Mouse (Mus musculus): ENCODE data around the gene Kif28. TPM values are rescaled to one million over a fixed set of nuclear protein-coding genes. Genes with fewer than 3 reads are reported as not detected.

The Kif28 gene
- polyA plus RNA-seq, 1 experiment from 2014 or later: not detected

- WGBS: 79% methylated on average over 7 of the region's 7 CpGs
- Histone ChIP-seq H3K36me3 (replicated peaks; ENCODE audit: control insufficient read depth, insufficient read depth) (no peaks in the 10 kb centered on the region), H3K27ac (no peak overlapping the region), H3K4me1 (replicated peaks; ENCODE audit: control insufficient read depth, insufficient read depth, low read length) (no peaks in the 10 kb centered on the region), H3K4me3 (replicated peaks; ENCODE audit: low read length) (no peak overlapping the region), H3K4me2 (replicated peaks) (no peak overlapping the region), H3K27me3 (ENCODE audit: control insufficient read depth, insufficient read depth, low read length) (no peaks in the 10 kb centered on the region), H3K9me3 (ENCODE audit: control insufficient read depth, low read length) (no peaks in the 10 kb centered on the region), H3K9ac (no peak overlapping the region)
- DNase-seq (ENCODE audit: low spot score) (no peak), ATAC-seq (ENCODE audit: low FRiP score) (no peak)
Observed at GRCm38 (mm10) chr1:179712658-179713057, 32.4 kb downstream of the Kif28 start.

GRCm38 (mm10) chr1:179710739-179711138 is 34.3 kb downstream of the Kif28 start:
- H3K27ac ChIP-seq: no peak overlapping the region
- no peaks in the 10 kb centered on the region for H3K9me3 ChIP-seq (ENCODE audit: control insufficient read depth, low read length)
- no peak overlapping the region for H3K4me3 ChIP-seq (replicated peaks; ENCODE audit: low read length)
- 94% methylated on average over 5 of the region's 5 CpGs for WGBS
- no peak for DNase-seq (ENCODE audit: low spot score)
- no peaks in the 10 kb centered on the region for H3K27me3 ChIP-seq (ENCODE audit: control insufficient read depth, insufficient read depth, low read length)
- no peak for ATAC-seq (ENCODE audit: low FRiP score)
- H3K9ac ChIP-seq: no peak overlapping the region
- H3K36me3 ChIP-seq (replicated peaks; ENCODE audit: control insufficient read depth, insufficient read depth): no peaks in the 10 kb centered on the region
- no peak overlapping the region for H3K4me2 ChIP-seq (replicated peaks)
- no peaks in the 10 kb centered on the region for H3K4me1 ChIP-seq (replicated peaks; ENCODE audit: control insufficient read depth, insufficient read depth, low read length)

- WGBS: 89% methylated on average over 6 of the region's 6 CpGs
- ATAC-seq (ENCODE audit: low FRiP score): no peak
Observed at GRCm38 (mm10) chr1:179709390-179709789, 35.7 kb downstream of the Kif28 start.

GRCm38 (mm10) chr1:179705154-179705553 is 39.9 kb downstream of the Kif28 start:
- Histone ChIP-seq H3K9me3 (ENCODE audit: control insufficient read depth, low read length) (no peaks in the 10 kb centered on the region), H3K27me3 (ENCODE audit: control insufficient read depth, insufficient read depth, low read length) (no peaks in the 10 kb centered on the region), H3K4me2 (replicated peaks) (no peak overlapping the region), H3K36me3 (replicated peaks; ENCODE audit: control insufficient read depth, insufficient read depth) (no peaks in the 10 kb centered on the region), H3K4me1 (replicated peaks; ENCODE audit: control insufficient read depth, insufficient read depth, low read length) (no peaks in the 10 kb centered on the region), H3K9ac (no peak overlapping the region), H3K27ac (no peak overlapping the region), H3K4me3 (replicated peaks; ENCODE audit: low read length) (no peak overlapping the region)
- no peak for DNase-seq (ENCODE audit: low spot score)
- 92% methylated on average over 6 of the region's 6 CpGs for WGBS
- no peak for ATAC-seq (ENCODE audit: low FRiP score)

More at GRCm38 (mm10) chr1:179709390-179709789, 35.7 kb downstream of the Kif28 start:
- no peaks in the 10 kb centered on the region for H3K36me3 ChIP-seq (replicated peaks; ENCODE audit: control insufficient read depth, insufficient read depth)
- DNase-seq (ENCODE audit: low spot score): no peak
- H3K9ac ChIP-seq: no peak overlapping the region
- H3K4me2 ChIP-seq (replicated peaks): no peak overlapping the region
- H3K9me3 ChIP-seq (ENCODE audit: control insufficient read depth, low read length): no peaks in the 10 kb centered on the region
- H3K27me3 ChIP-seq (ENCODE audit: control insufficient read depth, insufficient read depth, low read length): no peaks in the 10 kb centered on the region
- no peaks in the 10 kb centered on the region for H3K4me1 ChIP-seq (replicated peaks; ENCODE audit: control insufficient read depth, insufficient read depth, low read length)
- H3K27ac ChIP-seq: no peak overlapping the region
- H3K4me3 ChIP-seq (replicated peaks; ENCODE audit: low read length): no peak overlapping the region

- no peaks in the 10 kb centered on the region for H3K27me3 ChIP-seq (ENCODE audit: control insufficient read depth, insufficient read depth, low read length)
Observed at GRCm38 (mm10) chr1:179704150-179704549, 40.9 kb downstream of the Kif28 start.

GRCm38 (mm10) chr1:179689479-179689878 is 55.6 kb downstream of the Kif28 start:
- no peaks in the 10 kb centered on the region for H3K4me1 ChIP-seq (replicated peaks; ENCODE audit: control insufficient read depth, insufficient read depth, low read length)
- H3K4me2 ChIP-seq (replicated peaks): no peak overlapping the region
- no peak overlapping the region for H3K27ac ChIP-seq
- 67% methylated on average over 6 of the region's 6 CpGs for WGBS
- ATAC-seq (ENCODE audit: low FRiP score): no peak
- DNase-seq (ENCODE audit: low spot score): no peak
- no peak overlapping the region for H3K4me3 ChIP-seq (replicated peaks; ENCODE audit: low read length)
- no peaks in the 10 kb centered on the region for H3K9me3 ChIP-seq (ENCODE audit: control insufficient read depth, low read length)
- H3K9ac ChIP-seq: no peak overlapping the region
- peaks cover 39% of the 10 kb centered on the region for H3K36me3 ChIP-seq (replicated peaks; ENCODE audit: control insufficient read depth, insufficient read depth)
- no peaks in the 10 kb centered on the region for H3K27me3 ChIP-seq (ENCODE audit: control insufficient read depth, insufficient read depth, low read length)

More at GRCm38 (mm10) chr1:179704150-179704549, 40.9 kb downstream of the Kif28 start:
- H3K4me3 ChIP-seq (replicated peaks; ENCODE audit: low read length): no peak overlapping the region
- H3K9ac ChIP-seq: no peak overlapping the region
- H3K4me1 ChIP-seq (replicated peaks; ENCODE audit: control insufficient read depth, insufficient read depth, low read length): no peaks in the 10 kb centered on the region
- H3K36me3 ChIP-seq (replicated peaks; ENCODE audit: control insufficient read depth, insufficient read depth): no peaks in the 10 kb centered on the region
- H3K9me3 ChIP-seq (ENCODE audit: control insufficient read depth, low read length): no peaks in the 10 kb centered on the region
- 92% methylated on average over 3 of the region's 3 CpGs for WGBS
- H3K27ac ChIP-seq: no peak overlapping the region
- DNase-seq (ENCODE audit: low spot score) (no peak), ATAC-seq (ENCODE audit: low FRiP score) (no peak)
- H3K4me2 ChIP-seq (replicated peaks): no peak overlapping the region

- H3K4me3 ChIP-seq (replicated peaks; ENCODE audit: low read length): no peak overlapping the region
- peaks cover 43% of the 10 kb centered on the region for H3K36me3 ChIP-seq (replicated peaks; ENCODE audit: control insufficient read depth, insufficient read depth)
- H3K9me3 ChIP-seq (ENCODE audit: control insufficient read depth, low read length): no peaks in the 10 kb centered on the region
- H3K4me1 ChIP-seq (replicated peaks; ENCODE audit: control insufficient read depth, insufficient read depth, low read length): no peaks in the 10 kb centered on the region
- H3K27me3 ChIP-seq (ENCODE audit: control insufficient read depth, insufficient read depth, low read length): no peaks in the 10 kb centered on the region
- no peak overlapping the region for H3K27ac ChIP-seq
- 63% methylated on average over 5 of the region's 5 CpGs for WGBS
- ATAC-seq (ENCODE audit: low FRiP score) (no peak), DNase-seq (ENCODE audit: low spot score) (no peak)
- H3K4me2 ChIP-seq (replicated peaks): no peak overlapping the region
- no peak overlapping the region for H3K9ac ChIP-seq
Observed at GRCm38 (mm10) chr1:179688914-179689313, 56.2 kb downstream of the Kif28 start.

- no peaks in the 10 kb centered on the region for H3K4me1 ChIP-seq (replicated peaks; ENCODE audit: control insufficient read depth, insufficient read depth, low read length)
- H3K36me3 ChIP-seq (replicated peaks; ENCODE audit: control insufficient read depth, insufficient read depth): peaks cover 48% of the 10 kb centered on the region
- H3K9ac ChIP-seq: no peak overlapping the region
- no peaks in the 10 kb centered on the region for H3K9me3 ChIP-seq (ENCODE audit: control insufficient read depth, low read length)
- no peak overlapping the region for H3K27ac ChIP-seq
- H3K27me3 ChIP-seq (ENCODE audit: control insufficient read depth, insufficient read depth, low read length): no peaks in the 10 kb centered on the region
- no peak overlapping the region for H3K4me3 ChIP-seq (replicated peaks; ENCODE audit: low read length)
- no peak overlapping the region for H3K4me2 ChIP-seq (replicated peaks)
- 89% methylated on average over 6 of the region's 6 CpGs for WGBS
- no peak for DNase-seq (ENCODE audit: low spot score)
- no peak for ATAC-seq (ENCODE audit: low FRiP score)
Observed at GRCm38 (mm10) chr1:179688415-179688814, 56.7 kb downstream of the Kif28 start.

GRCm38 (mm10) chr1:179687966-179688365 is 57.1 kb downstream of the Kif28 start:
- Histone ChIP-seq H3K36me3 (replicated peaks; ENCODE audit: control insufficient read depth, insufficient read depth) (peaks cover 53% of the 10 kb centered on the region), H3K27ac (no peak overlapping the region), H3K4me3 (replicated peaks; ENCODE audit: low read length) (no peak overlapping the region), H3K9me3 (ENCODE audit: control insufficient read depth, low read length) (no peaks in the 10 kb centered on the region), H3K27me3 (ENCODE audit: control insufficient read depth, insufficient read depth, low read length) (no peaks in the 10 kb centered on the region), H3K9ac (no peak overlapping the region), H3K4me1 (replicated peaks; ENCODE audit: control insufficient read depth, insufficient read depth, low read length) (no peaks in the 10 kb centered on the region), H3K4me2 (replicated peaks) (no peak overlapping the region)
- DNase-seq (ENCODE audit: low spot score) (no peak), ATAC-seq (ENCODE audit: low FRiP score) (no peak)
- WGBS: 97% methylated on average over 3 of the region's 3 CpGs

GRCm38 (mm10) chr1:179687305-179687704 is 57.8 kb downstream of the Kif28 start:
- Histone ChIP-seq H3K4me1 (replicated peaks; ENCODE audit: control insufficient read depth, insufficient read depth, low read length) (no peaks in the 10 kb centered on the region), H3K9me3 (ENCODE audit: control insufficient read depth, low read length) (no peaks in the 10 kb centered on the region), H3K27ac (no peak overlapping the region), H3K9ac (no peak overlapping the region), H3K4me3 (replicated peaks; ENCODE audit: low read length) (no peak overlapping the region), H3K27me3 (ENCODE audit: control insufficient read depth, insufficient read depth, low read length) (no peaks in the 10 kb centered on the region), H3K4me2 (replicated peaks) (no peak overlapping the region), H3K36me3 (replicated peaks; ENCODE audit: control insufficient read depth, insufficient read depth) (peaks cover 57% of the 10 kb centered on the region)
- no peak for ATAC-seq (ENCODE audit: low FRiP score)
- 100% methylated on average over 1 of the region's 1 CpGs for WGBS
- DNase-seq (ENCODE audit: low spot score): no peak

Data from hindbrain, embryonic 14.5 days (tissue).